Mouse (Mus musculus) adrenal gland, postnatal 25 days (tissue): ENCODE data around the gene Pdc. TPM values are rescaled to one million over a fixed set of nuclear protein-coding genes. Genes with fewer than 3 reads are reported as not detected.
"Not testable (repeated sequence)": the region's sequence is repeated elsewhere in the genome, so short reads cannot be mapped to it uniquely, and the experiment has no call there.

ENCODE experiments used
- DNase-seq: peaks from one replicate; pipeline ENCODE4 v3.0.0; 2021; ENCODE audit warnings: mixed read lengths
- long read RNA-seq: library from polyadenylated mRNA; stranded (forward); transcript quantifications from one replicate; pipeline ENCODE4 v2.0.0, GENCODE M21; 2021
- total RNA-seq: library from RNA; stranded (reverse); gene quantifications from 2 replicates; pipeline ENCODE4 v1.2.3, GENCODE M21; 2021

Gene Pdc
- not detected in 2 replicates for total RNA-seq
- long read RNA-seq, result 0 reads

GRCm38 (mm10) chr1:150319205-150319604, at the start of gene Pdc:
Gene Pdc (plus strand): TSS chr1:150319417.
- no peak for DNase-seq

- DNase-seq, result not testable (repeated sequence)
Measured at GRCm38 (mm10) chr1:150294051-150294450, 25.2 kb upstream of the Pdc start.

- DNase-seq, result no peak
Measured at GRCm38 (mm10) chr1:150307599-150307998, 11.6 kb upstream of the Pdc start.

- no peak for DNase-seq
Measured at GRCm38 (mm10) chr1:150335111-150335510, 15.9 kb downstream of the Pdc start.

GRCm38 (mm10) chr1:150360864-150361263, 41.6 kb downstream of the Pdc start:
- DNase-seq, result no peak

GRCm38 (mm10) chr1:150372895-150373294, 53.7 kb downstream of the Pdc start:
- DNase-seq, result no peak

- DNase-seq, result no peak
Measured at GRCm38 (mm10) chr1:150374247-150374646, 55.0 kb downstream of the Pdc start.

Other genes starting within 250 kb of the Pdc start
- 0.21 TPM in 1 of 2 replicates, not detected in the other for gene Ptgs2, start 219.4 kb upstream of the Pdc start, total RNA-seq
- 130 and 184 TPM in 2 replicates for gene Tpr, start 73.4 kb downstream of the Pdc start, total RNA-seq
- 60.7 and 61.1 TPM in 2 replicates for gene Odr4, start 73.7 kb downstream of the Pdc start, total RNA-seq
- gene Prg4, start 146.7 kb downstream of the Pdc start, total RNA-seq, result 2.6 and 3.9 TPM in 2 replicates